Mouse (Mus musculus): ENCODE data around the gene 4930474N05Rik. TPM values are rescaled to one million over a fixed set of nuclear protein-coding genes. Genes with fewer than 3 reads are reported as not detected.

4930474N05Rik gene
- polyA plus RNA-seq (2012): not detected in 2 replicates

- no peak for TF ChIP-seq GATA1 (IDR thresholded peaks at IDR 0.05; ENCODE audit: low read length)
- no peak for TF ChIP-seq TAL1 (IDR thresholded peaks at IDR 0.05; ENCODE audit: low read length)
- no peaks in the 10 kb centered on the region for H3K27me3 ChIP-seq (ENCODE audit: control insufficient read depth)
- no peak within 1 kb of the TSS for H3K4me3 ChIP-seq (replicated peaks)
- no peaks in the 10 kb centered on the region for H3K4me1 ChIP-seq (ENCODE audit: control insufficient read depth)
- H3K36me3 ChIP-seq (ENCODE audit: control insufficient read depth): no peaks in the 10 kb centered on the region
- H3K9me3 ChIP-seq (ENCODE audit: control insufficient read depth, low read length): no peaks in the 10 kb centered on the region
These were observed at the start of gene 4930474N05Rik for GRCm38 (mm10) chr14:36094617-36095016. TSS of gene 4930474N05Rik (plus strand) at chr14:36094917.

GRCm38 (mm10) chr14:36048746-36049391, 45.8 kb upstream of the 4930474N05Rik start:
- TF ChIP-seq TAL1 (IDR thresholded peaks at IDR 0.05; ENCODE audit: low read length): no peak
- TF ChIP-seq GATA1 (IDR thresholded peaks at IDR 0.05; ENCODE audit: low read length): no peak
- Histone ChIP-seq H3K4me3 (replicated peaks) (no peak overlapping the region), H3K9me3 (ENCODE audit: control insufficient read depth, low read length) (peaks cover 17% of the 10 kb centered on the region), H3K36me3 (ENCODE audit: control insufficient read depth) (no peaks in the 10 kb centered on the region), H3K27me3 (ENCODE audit: control insufficient read depth) (no peaks in the 10 kb centered on the region), H3K4me1 (ENCODE audit: control insufficient read depth) (no peaks in the 10 kb centered on the region)

DNA sequence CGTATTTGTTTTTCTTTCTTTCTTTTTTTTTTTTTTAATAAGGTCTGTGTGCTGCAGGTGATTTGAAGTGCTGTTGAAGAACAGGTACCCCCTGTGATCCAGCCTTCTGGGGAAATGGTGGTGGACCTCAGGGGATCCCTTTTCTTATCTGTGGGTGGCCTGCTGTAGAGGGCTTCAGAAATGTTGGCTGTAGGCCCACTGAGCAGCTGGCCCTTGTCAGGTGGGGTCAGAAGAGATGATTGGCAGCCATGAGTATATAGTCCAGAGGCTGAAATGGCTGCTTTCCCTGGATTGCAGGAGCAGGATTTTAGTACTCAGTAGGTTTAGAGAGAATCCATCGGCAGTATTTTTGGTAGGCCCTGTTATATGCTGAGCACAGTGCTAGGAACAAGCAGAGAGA, 41.4 kb upstream of the 4930474N05Rik start:
- Histone ChIP-seq H3K36me3 (ENCODE audit: control insufficient read depth) (no peaks in the 10 kb centered on the region), H3K4me1 (ENCODE audit: control insufficient read depth) (no peaks in the 10 kb centered on the region), H3K4me3 (replicated peaks) (no peak overlapping the region), H3K9me3 (ENCODE audit: control insufficient read depth, low read length) (peaks cover 20% of the 10 kb centered on the region), H3K27me3 (ENCODE audit: control insufficient read depth) (no peaks in the 10 kb centered on the region)
- TF ChIP-seq TAL1 (IDR thresholded peaks at IDR 0.05; ENCODE audit: low read length) (no peak), GATA1 (IDR thresholded peaks at IDR 0.05; ENCODE audit: low read length) (no peak)

DNA sequence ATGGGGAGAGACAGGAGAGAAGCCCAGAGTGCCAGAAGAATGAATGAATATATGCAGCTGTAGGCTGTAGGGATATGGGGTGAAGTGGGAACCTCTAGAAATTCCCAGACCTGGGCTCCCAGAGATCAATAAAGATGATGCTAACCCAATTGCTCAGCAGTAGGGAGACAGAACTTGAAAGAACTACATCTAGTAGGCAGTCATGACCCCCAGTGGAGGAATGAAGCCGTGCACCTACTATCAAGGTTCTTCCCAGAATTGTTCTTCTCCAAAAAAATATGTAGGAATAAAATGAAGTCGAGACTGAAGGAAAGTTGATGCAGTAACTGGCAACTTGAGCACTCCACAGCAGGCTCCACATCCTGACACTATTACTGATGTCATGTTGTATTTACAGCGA, 3.8 kb downstream of the 4930474N05Rik start:
- Histone ChIP-seq H3K9me3 (ENCODE audit: control insufficient read depth, low read length) (no peaks in the 10 kb centered on the region), H3K4me1 (ENCODE audit: control insufficient read depth) (no peaks in the 10 kb centered on the region), H3K4me3 (replicated peaks) (no peak overlapping the region), H3K27me3 (ENCODE audit: control insufficient read depth) (no peaks in the 10 kb centered on the region), H3K36me3 (ENCODE audit: control insufficient read depth) (no peaks in the 10 kb centered on the region)
- TF ChIP-seq TAL1 (IDR thresholded peaks at IDR 0.05; ENCODE audit: low read length): no peak

DNA sequence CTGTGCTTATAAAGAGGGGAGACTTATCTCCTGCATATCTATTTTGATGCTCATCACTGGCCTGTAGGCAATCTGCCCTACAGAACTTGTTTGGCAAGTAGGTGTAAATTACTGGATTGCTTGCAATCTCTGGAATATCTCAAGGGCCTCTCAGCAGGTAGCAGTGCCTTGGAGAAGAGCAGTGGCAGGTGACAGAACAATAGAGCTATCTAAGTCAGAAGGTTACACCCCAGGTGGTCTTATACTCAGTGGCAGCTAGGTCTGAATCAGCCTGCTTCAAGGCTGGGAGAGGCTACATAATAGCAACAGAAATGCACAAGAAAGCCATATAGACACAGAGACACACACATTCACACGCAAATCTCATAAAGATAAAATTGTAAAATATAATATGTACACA, 4.9 kb downstream of the 4930474N05Rik start:
- H3K9me3 ChIP-seq (ENCODE audit: control insufficient read depth, low read length): no peaks in the 10 kb centered on the region
- no peak for TF ChIP-seq GATA1 (IDR thresholded peaks at IDR 0.05; ENCODE audit: low read length)
- no peaks in the 10 kb centered on the region for H3K36me3 ChIP-seq (ENCODE audit: control insufficient read depth)

GRCm38 (mm10) chr14:36100731-36101130, 6.0 kb downstream of the 4930474N05Rik start:
- no peaks in the 10 kb centered on the region for H3K36me3 ChIP-seq (ENCODE audit: control insufficient read depth)
- no peaks in the 10 kb centered on the region for H3K9me3 ChIP-seq (ENCODE audit: control insufficient read depth, low read length)
- no peaks in the 10 kb centered on the region for H3K4me1 ChIP-seq (ENCODE audit: control insufficient read depth)
- no peak overlapping the region for H3K4me3 ChIP-seq (replicated peaks)
- no peaks in the 10 kb centered on the region for H3K27me3 ChIP-seq (ENCODE audit: control insufficient read depth)
- TF ChIP-seq GATA1 (IDR thresholded peaks at IDR 0.05; ENCODE audit: low read length): no peak
- no peak for TF ChIP-seq TAL1 (IDR thresholded peaks at IDR 0.05; ENCODE audit: low read length)

More for the DNA sequence above, 4.9 kb downstream of the 4930474N05Rik start:
- Histone ChIP-seq H3K4me3 (replicated peaks) (no peak overlapping the region), H3K4me1 (ENCODE audit: control insufficient read depth) (no peaks in the 10 kb centered on the region), H3K27me3 (ENCODE audit: control insufficient read depth) (no peaks in the 10 kb centered on the region)

- no peaks in the 10 kb centered on the region for H3K4me1 ChIP-seq (ENCODE audit: control insufficient read depth)
- H3K4me3 ChIP-seq (replicated peaks): no peak overlapping the region
- TF ChIP-seq GATA1 (IDR thresholded peaks at IDR 0.05; ENCODE audit: low read length): no peak
- TF ChIP-seq TAL1 (IDR thresholded peaks at IDR 0.05; ENCODE audit: low read length): no peak
These were observed 19.8 kb downstream of the 4930474N05Rik start for GRCm38 (mm10) chr14:36114481-36114880.

GRCm38 (mm10) chr14:36123775-36124335, 29.1 kb downstream of the 4930474N05Rik start:
- H3K36me3 ChIP-seq (ENCODE audit: control insufficient read depth): no peaks in the 10 kb centered on the region
- H3K27me3 ChIP-seq (ENCODE audit: control insufficient read depth): no peaks in the 10 kb centered on the region
- TF ChIP-seq GATA1 (IDR thresholded peaks at IDR 0.05; ENCODE audit: low read length): no peak
- no peak for TF ChIP-seq TAL1 (IDR thresholded peaks at IDR 0.05; ENCODE audit: low read length)
- no peak overlapping the region for H3K4me3 ChIP-seq (replicated peaks)
- no peaks in the 10 kb centered on the region for H3K4me1 ChIP-seq (ENCODE audit: control insufficient read depth)
- H3K9me3 ChIP-seq (ENCODE audit: control insufficient read depth, low read length): 0 out of 2 replicates have a peak, but pooled peaks cover under 1% of the 10 kb centered on the region

More at GRCm38 (mm10) chr14:36114481-36114880, 19.8 kb downstream of the 4930474N05Rik start:
- Histone ChIP-seq H3K36me3 (ENCODE audit: control insufficient read depth) (no peaks in the 10 kb centered on the region), H3K9me3 (ENCODE audit: control insufficient read depth, low read length) (0 out of 2 replicates have a peak, but pooled peaks cover 3% of the 10 kb centered on the region), H3K27me3 (ENCODE audit: control insufficient read depth) (no peaks in the 10 kb centered on the region)

GRCm38 (mm10) chr14:36135749-36136148, 41.0 kb downstream of the 4930474N05Rik start:
- no peak overlapping the region for H3K4me3 ChIP-seq (replicated peaks)
- H3K27me3 ChIP-seq (ENCODE audit: control insufficient read depth): no peaks in the 10 kb centered on the region
- H3K36me3 ChIP-seq (ENCODE audit: control insufficient read depth): no peaks in the 10 kb centered on the region
- H3K4me1 ChIP-seq (ENCODE audit: control insufficient read depth): no peaks in the 10 kb centered on the region
- no peaks in the 10 kb centered on the region for H3K9me3 ChIP-seq (ENCODE audit: control insufficient read depth, low read length)
- TF ChIP-seq TAL1 (IDR thresholded peaks at IDR 0.05; ENCODE audit: low read length) (no peak), GATA1 (IDR thresholded peaks at IDR 0.05; ENCODE audit: low read length) (no peak)

All from erythroblast, embryonic 14.5 days (primary cell).